Mouse (Mus musculus) cerebellum, adult 2 months (tissue): ENCODE data around the gene Ehd4.

Source experiments
- CTCF ChIP-seq: fragments of 200-500 bp; IDR thresholded peaks from 2 replicates; pipeline ENCODE4 v1.5.1; 2011; ENCODE audit warnings: low read depth, mild to moderate bottlenecking, control low read depth, low read length, moderate library complexity, borderline replicate concordance; ENCODE audit not compliant: insufficient read depth
- POLR2A ChIP-seq: fragments of 200-500 bp; IDR thresholded peaks from 2 replicates; pipeline ENCODE4 v1.6.1; 2011; ENCODE audit warnings: low read length, control low read depth, borderline replicate concordance; ENCODE audit not compliant: insufficient read depth

DNA sequence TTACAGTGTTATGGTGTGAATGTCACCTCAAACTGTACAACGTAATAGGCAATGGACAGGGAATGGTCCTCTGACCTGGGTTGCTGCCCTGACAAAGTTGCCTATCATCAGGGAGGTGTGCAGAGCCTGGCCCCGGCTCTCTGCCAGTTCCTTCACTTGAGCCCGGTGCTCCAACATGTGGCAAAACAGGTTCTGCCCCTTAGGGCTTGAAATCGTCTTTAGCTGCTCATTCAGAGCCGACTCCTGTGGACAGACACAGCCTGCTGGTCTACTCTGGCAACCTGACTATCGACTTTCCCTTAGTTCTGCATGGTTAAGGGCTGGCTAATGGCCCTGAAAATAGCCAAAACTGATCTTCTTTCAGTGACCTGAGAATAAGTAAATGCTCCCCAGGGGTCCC, 94.2 kb downstream of the Ehd4 start:
- TF ChIP-seq POLR2A: no peak
- no peak for TF ChIP-seq CTCF
